Mouse (Mus musculus) monocyte, adult 5-6 weeks (primary cell): ENCODE data around the gene Lmbr1. TPM values are rescaled to one million over a fixed set of nuclear protein-coding genes. Genes with fewer than 3 reads are reported as not detected.

Experiments used
- total RNA-seq: library from RNA; stranded (forward); fragments of 200-1000, 200-491, 200-594 nt; gene quantifications from 3 replicates; pipeline ENCODE4 v1.2.3, GENCODE M21; 2017

Lmbr1 gene
- total RNA-seq, 1 experiment from 2014 or later: 2.2 TPM

Other genes starting within 250 kb of the Lmbr1 start
- gene Rnf32, start 182.4 kb downstream of the Lmbr1 start, total RNA-seq: 0.97 TPM in 1 of 3 replicates, not detected in the others
- gene Nom1, start 56.3 kb upstream of the Lmbr1 start, total RNA-seq: 10.8 to 14.1 TPM (median 10.9 TPM) in 3 replicates
- gene Mnx1, start 100.1 kb upstream of the Lmbr1 start, total RNA-seq: not detected in 3 replicates
- 22.9 to 35.4 TPM (median 28.7 TPM) in 3 replicates for gene Ube3c, start 190.9 kb upstream of the Lmbr1 start, total RNA-seq